Mouse (Mus musculus) hindbrain, embryonic 15.5 days (tissue): ENCODE results near the gene Traip. TPM values are rescaled to one million over a fixed set of nuclear protein-coding genes. Genes with fewer than 3 reads are reported as not detected.

Source experiments
- ATAC-seq: fragments of 200-750 bp; cut with Nextera tagmentation; 2 replicates; pipeline ENCODE4 v1.8.0; 2017; ENCODE audit warnings: low read depth, moderate number of reproducible peaks, moderate TSS enrichment; ENCODE audit not compliant: low FRiP score
- H3K27ac ChIP-seq: fragments of 300-500 bp; sonication (generic); replicated peaks from 2 replicates; pipeline ENCODE4 v1.5.1; 2015; ENCODE audit warnings: mild to moderate bottlenecking, inconsistent platforms
- H3K27me3 ChIP-seq: fragments of 300-500 bp; sonication (generic); 2 replicates; pipeline ENCODE4 v1.6.1; 2015; ENCODE audit warnings: control low read depth, inconsistent platforms
- H3K36me3 ChIP-seq: fragments of 300-500 bp; sonication (generic); 2 replicates; pipeline ENCODE4 v1.6.1; 2015; ENCODE audit warnings: control low read depth, inconsistent platforms
- H3K4me1 ChIP-seq: fragments of 300-500 bp; sonication (generic); replicated peaks from 2 replicates; pipeline ENCODE4 v1.6.1; 2015; ENCODE audit warnings: control low read depth, inconsistent platforms
- H3K4me2 ChIP-seq: fragments of 300-500 bp; sonication (generic); 2 replicates; pipeline ENCODE4 v1.6.1; 2015; ENCODE audit warnings: moderate library complexity, mild to moderate bottlenecking, inconsistent platforms
- H3K4me3 ChIP-seq: fragments of 300-500 bp; sonication (generic); 2 replicates; pipeline ENCODE4 v1.5.1; 2015; ENCODE audit warnings: mild to moderate bottlenecking, inconsistent platforms
- H3K9ac ChIP-seq: fragments of 300-500 bp; sonication (generic); 2 replicates; pipeline ENCODE4 v1.6.1; 2015; ENCODE audit warnings: inconsistent platforms
- H3K9me3 ChIP-seq: fragments of 300-500 bp; sonication (generic); 2 replicates; pipeline ENCODE4 v1.6.1; 2016; ENCODE audit warnings: control low read depth, inconsistent platforms
- WGBS: fragments of 180-500 bp; shearing (Covaris S2); methylation state at CpG from one replicate; pipeline ENCODE4 v1.1.7; 2015; 5-methylcytosine and 5-hydroxymethylcytosine counted together
- polyA plus RNA-seq: library from polyadenylated mRNA; unstranded; fragments of >200 nt; fragmentation: Nextera tagmentation; extraction: Ambion mirVana; gene quantifications from 2 replicates; pipeline ENCODE4 v1.2.1, GENCODE M21; 2015

Gene Traip
- 8.4 and 10.5 TPM in 2 replicates for polyA plus RNA-seq

GRCm38 (mm10) chr9:107949922-107950235 lies at the start of gene Traip:
Gene Traip, plus strand, starts transcription at chr9:107950136.
- peak within 1 kb of the TSS; percentile 47 for H3K4me3 ChIP-seq
- no peak for ATAC-seq
- WGBS = 93% methylated on average over 10 of the region's 10 CpGs
- H3K27ac ChIP-seq = peak within 1 kb of the TSS; percentile 84
- no peaks in the 10 kb centered on the region for H3K9me3 ChIP-seq
- H3K9ac ChIP-seq = peak within 1 kb of the TSS; percentile 64
- peaks cover 11% of the 10 kb centered on the region for H3K4me1 ChIP-seq
- H3K4me2 ChIP-seq = peak within 1 kb of the TSS; percentile 66
- no peaks in the 10 kb centered on the region for H3K27me3 ChIP-seq
- H3K36me3 ChIP-seq = no peaks in the 10 kb centered on the region

GRCm38 (mm10) chr9:107900840-107901626 lies 48.9 kb upstream of the Traip start:
- H3K27ac ChIP-seq = peak overlapping the region; percentile 54
- H3K9ac ChIP-seq = peak overlapping the region; percentile 53
- H3K9me3 ChIP-seq = no peaks in the 10 kb centered on the region
- H3K4me2 ChIP-seq = peak overlapping the region; percentile 76
- 4% methylated on average over 44 of the region's 44 CpGs for WGBS
- peaks cover 17% of the 10 kb centered on the region for H3K4me1 ChIP-seq
- peaks cover 11% of the 10 kb centered on the region; the same call in 1 of the 2 replicates for H3K27me3 ChIP-seq
- ATAC-seq = peak; percentile 78
- H3K36me3 ChIP-seq = peaks cover 9% of the 10 kb centered on the region
- peak overlapping the region; percentile 38 for H3K4me3 ChIP-seq

GRCm38 (mm10) chr9:107901627-107901914 lies 48.4 kb upstream of the Traip start:
- H3K27ac ChIP-seq = no peak overlapping the region
- no peak for ATAC-seq
- H3K4me2 ChIP-seq = peak overlapping the region; percentile 76
- H3K4me1 ChIP-seq = peaks cover 21% of the 10 kb centered on the region
- no peak overlapping the region for H3K9ac ChIP-seq
- H3K36me3 ChIP-seq = peaks cover 9% of the 10 kb centered on the region
- peaks cover 11% of the 10 kb centered on the region; the same call in 1 of the 2 replicates for H3K27me3 ChIP-seq
- H3K4me3 ChIP-seq = peak overlapping the region; percentile 38
- WGBS = 11% methylated on average over 17 of the region's 17 CpGs
- H3K9me3 ChIP-seq = no peaks in the 10 kb centered on the region

GRCm38 (mm10) chr9:107904726-107905125 lies 45.2 kb upstream of the Traip start:
- Histone ChIP-seq H3K27me3 (peaks cover 4% of the 10 kb centered on the region; the same call in 1 of the 2 replicates), H3K4me1 (peaks cover 28% of the 10 kb centered on the region), H3K36me3 (no peaks in the 10 kb centered on the region), H3K4me3 (no peak overlapping the region), H3K9ac (no peak overlapping the region), H3K4me2 (no peak overlapping the region), H3K27ac (no peak overlapping the region), H3K9me3 (no peaks in the 10 kb centered on the region)
- WGBS = 2% methylated on average over 4 of the region's 4 CpGs
- peak; percentile 46 for ATAC-seq

DNA sequence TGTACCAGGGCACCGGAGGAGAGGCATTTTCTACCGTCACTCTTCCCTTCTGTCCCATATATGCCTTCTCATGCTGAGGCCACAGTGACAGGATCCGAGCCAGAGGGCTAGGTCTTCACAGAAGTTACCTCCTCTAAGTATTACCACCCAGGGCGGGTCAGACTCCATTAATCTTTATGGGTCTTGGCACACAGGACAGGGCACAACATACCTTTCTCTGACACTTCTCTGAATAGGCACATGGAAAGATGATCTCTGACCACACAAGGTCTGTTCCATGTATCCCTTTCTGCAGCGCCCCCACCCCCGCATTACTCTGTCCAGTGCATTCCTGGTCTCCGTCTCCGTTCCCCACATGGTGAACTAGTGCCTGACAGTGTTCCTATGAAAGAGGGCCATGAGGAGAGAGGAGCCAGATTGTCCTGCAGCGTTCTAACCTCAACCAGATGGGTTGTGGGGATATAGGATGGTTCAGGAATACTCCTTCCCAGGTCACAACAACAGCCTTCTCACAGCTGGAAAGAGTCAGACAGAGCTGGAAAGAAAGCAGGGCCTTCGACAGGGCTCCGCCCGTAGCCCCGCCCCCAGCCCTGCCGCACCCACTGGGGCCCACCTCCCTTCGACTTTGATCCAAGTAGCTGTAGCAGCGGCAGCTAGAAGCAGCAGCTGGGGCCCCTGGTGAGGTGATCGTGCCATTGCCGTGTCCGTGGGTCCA lies 43.5 kb upstream of the Traip start, which contains the start of gene Mst1r:
Mst1r (plus strand) TSS at position 622 of the 715 bp plus-strand sequence.
- Histone ChIP-seq H3K27ac (no peak within 1 kb of the TSS), H3K36me3 (no peaks in the 10 kb centered on the region), H3K4me2 (peak within 1 kb of the TSS; percentile 53), H3K27me3 (no peaks in the 10 kb centered on the region), H3K9me3 (no peaks in the 10 kb centered on the region), H3K4me1 (peaks cover 18% of the 10 kb centered on the region), H3K4me3 (peak within 1 kb of the TSS; percentile 26), H3K9ac (peak within 1 kb of the TSS; percentile 20; the same call in 1 of the 2 replicates)
- ATAC-seq = 0 out of 2 replicates have a peak, but pooled peaks have one; percentile 49
- 20% methylated on average over 19 of the region's 19 CpGs for WGBS

GRCm38 (mm10) chr9:107906967-107907800 lies 42.8 kb upstream of the Traip start:
- 45% methylated on average over 31 of the region's 31 CpGs for WGBS
- no peak overlapping the region for H3K27ac ChIP-seq
- H3K4me3 ChIP-seq = peak overlapping the region; percentile 26
- peak overlapping the region; percentile 20; the same call in 1 of the 2 replicates for H3K9ac ChIP-seq
- no peak for ATAC-seq
- H3K4me1 ChIP-seq = peaks cover 14% of the 10 kb centered on the region
- H3K4me2 ChIP-seq = peak overlapping the region; percentile 53
- no peaks in the 10 kb centered on the region for H3K9me3 ChIP-seq
- H3K36me3 ChIP-seq = no peaks in the 10 kb centered on the region
- H3K27me3 ChIP-seq = no peaks in the 10 kb centered on the region

DNA sequence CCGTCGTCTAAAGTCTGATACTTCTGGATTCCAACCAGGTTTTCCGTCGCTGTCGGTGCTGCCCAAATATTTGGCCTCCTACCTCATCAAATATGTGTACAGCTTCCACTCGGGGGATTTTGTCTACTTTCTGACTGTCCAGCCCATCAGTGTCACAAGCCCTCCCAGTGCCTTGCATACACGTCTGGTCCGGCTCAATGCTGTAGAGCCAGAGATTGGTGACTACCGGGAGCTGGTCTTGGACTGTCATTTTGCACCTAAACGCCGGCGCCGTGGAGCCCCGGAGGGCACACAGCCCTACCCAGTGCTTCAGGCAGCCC lies 42.2 kb upstream of the Traip start:
- Histone ChIP-seq H3K9ac (no peak overlapping the region), H3K4me1 (peaks cover 14% of the 10 kb centered on the region), H3K9me3 (no peaks in the 10 kb centered on the region), H3K4me3 (no peak overlapping the region), H3K4me2 (no peak overlapping the region), H3K27me3 (no peaks in the 10 kb centered on the region), H3K36me3 (no peaks in the 10 kb centered on the region), H3K27ac (no peak overlapping the region)
- WGBS = 79% methylated on average over 14 of the region's 14 CpGs
- ATAC-seq = no peak

- H3K4me3 ChIP-seq = 0 out of 2 replicates have a peak overlapping the region, but pooled peaks have one; percentile 2
- WGBS = 24% methylated on average over 18 of the region's 18 CpGs
- no peak overlapping the region for H3K9ac ChIP-seq
- H3K9me3 ChIP-seq = no peaks in the 10 kb centered on the region
- peak overlapping the region; percentile 11; the same call in 1 of the 2 replicates for H3K4me2 ChIP-seq
- H3K36me3 ChIP-seq = no peaks in the 10 kb centered on the region
- no peak for ATAC-seq
- H3K27me3 ChIP-seq = no peaks in the 10 kb centered on the region
- no peak overlapping the region for H3K27ac ChIP-seq
- H3K4me1 ChIP-seq = peaks cover 14% of the 10 kb centered on the region
Observed at GRCm38 (mm10) chr9:107908410-107909158, 41.4 kb upstream of the Traip start.

GRCm38 (mm10) chr9:107910025-107910769 lies 39.7 kb upstream of the Traip start:
- H3K27me3 ChIP-seq = no peaks in the 10 kb centered on the region
- H3K36me3 ChIP-seq = no peaks in the 10 kb centered on the region
- peaks cover 11% of the 10 kb centered on the region for H3K4me1 ChIP-seq
- no peak overlapping the region for H3K4me3 ChIP-seq
- H3K9me3 ChIP-seq = no peaks in the 10 kb centered on the region
- no peak for ATAC-seq
- no peak overlapping the region for H3K27ac ChIP-seq
- WGBS = 90% methylated on average over 15 of the region's 15 CpGs
- no peak overlapping the region for H3K9ac ChIP-seq
- no peak overlapping the region for H3K4me2 ChIP-seq

DNA sequence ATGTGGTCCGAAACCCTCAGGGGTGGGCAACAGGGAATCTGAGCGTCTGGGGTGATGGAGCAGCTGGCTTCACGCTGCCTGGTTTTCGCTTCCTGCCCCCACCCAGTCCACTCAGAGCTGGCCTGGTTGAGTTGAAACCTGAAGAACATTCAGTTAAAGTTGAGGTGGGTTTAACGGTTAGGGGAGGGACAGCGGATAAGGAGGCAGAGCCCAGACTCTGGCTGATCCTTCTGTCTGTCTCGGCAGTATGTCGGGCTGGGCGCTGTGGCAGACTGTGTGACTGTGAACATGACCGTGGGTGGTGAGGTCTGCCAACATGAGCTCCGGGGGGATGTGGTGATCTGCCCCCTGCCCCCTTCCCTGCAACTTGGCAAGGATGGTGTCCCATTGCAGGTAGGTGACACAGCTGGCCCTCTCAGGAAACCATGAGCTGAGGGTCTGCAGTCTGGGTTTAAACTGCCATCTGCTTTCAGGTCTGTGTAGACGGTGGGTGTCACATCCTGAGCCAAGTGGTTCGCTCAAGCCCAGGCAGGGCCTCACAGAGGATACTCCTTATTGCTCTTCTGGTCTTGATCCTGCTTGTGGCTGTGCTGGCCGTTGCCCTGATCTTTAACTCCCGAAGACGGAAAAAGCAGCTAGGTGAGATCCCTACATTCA lies 35.0 kb upstream of the Traip start:
- Histone ChIP-seq H3K9ac (no peak overlapping the region), H3K4me3 (no peak overlapping the region)
- 89% methylated on average over 16 of the region's 16 CpGs for WGBS

More for the DNA sequence above, 35.0 kb upstream of the Traip start:
- H3K4me2 ChIP-seq = no peak overlapping the region
- H3K27ac ChIP-seq = no peak overlapping the region
- no peaks in the 10 kb centered on the region for H3K36me3 ChIP-seq
- no peaks in the 10 kb centered on the region for H3K27me3 ChIP-seq
- no peak for ATAC-seq
- peaks cover 12% of the 10 kb centered on the region for H3K4me1 ChIP-seq
- H3K9me3 ChIP-seq = no peaks in the 10 kb centered on the region
